Mouse (Mus musculus): Measurements from ENCODE around the gene Klra10.
"Not testable (repeated sequence)": the region's sequence is repeated elsewhere in the genome, so short reads cannot be mapped to it uniquely, and the experiment has no call there.

- not testable (repeated sequence) for TF ChIP-seq CTCF (IDR thresholded peaks at IDR 0.05; ENCODE audit: extremely low read depth, insufficient read depth, insufficient read length, insufficient replicate concordance); POLR2A (IDR thresholded peaks at IDR 0.05; ENCODE audit: low read depth, low read length)
These were observed at the start of gene Klra10 for GRCm38 (mm10) chr6:130281828-130282227.

All from spleen, adult 2 months (tissue).